Mouse (Mus musculus): ENCODE results near the gene Slc35b4.

The Slc35b4 gene

DNA sequence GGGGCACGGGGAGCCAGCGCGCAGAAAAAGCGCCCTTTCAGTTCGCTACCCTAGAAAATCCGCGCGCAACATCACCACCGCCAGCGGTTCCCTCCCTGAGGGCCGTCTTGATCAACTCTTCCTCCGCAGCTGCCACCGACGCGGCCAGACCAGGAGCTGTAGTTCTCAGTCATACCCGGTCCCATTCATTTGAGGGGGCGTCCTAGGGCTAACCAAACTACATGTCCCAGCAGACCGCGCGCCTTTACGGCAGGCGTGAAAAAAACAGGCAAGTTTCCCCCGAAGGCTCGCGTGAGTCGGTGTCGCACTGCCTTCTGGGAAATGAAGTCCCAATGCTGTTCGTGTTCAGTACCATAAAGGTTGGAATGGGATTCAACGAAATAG lies at the start of gene Slc35b4:
Slc35b4 (minus strand) TSS at position 248 of the 384 bp plus-strand sequence.
- peak; percentile 94 for DNase-seq (ENCODE audit: extremely low read depth, low read depth)

- no peak for DNase-seq (ENCODE audit: extremely low read depth, low read depth)
Measured at GRCm38 (mm10) chr6:34225004-34225599, 48.2 kb upstream of the Slc35b4 start.

- DNase-seq (ENCODE audit: extremely low read depth, low read depth) = no peak
Measured at GRCm38 (mm10) chr6:34216450-34217319, 39.8 kb upstream of the Slc35b4 start.

DNA sequence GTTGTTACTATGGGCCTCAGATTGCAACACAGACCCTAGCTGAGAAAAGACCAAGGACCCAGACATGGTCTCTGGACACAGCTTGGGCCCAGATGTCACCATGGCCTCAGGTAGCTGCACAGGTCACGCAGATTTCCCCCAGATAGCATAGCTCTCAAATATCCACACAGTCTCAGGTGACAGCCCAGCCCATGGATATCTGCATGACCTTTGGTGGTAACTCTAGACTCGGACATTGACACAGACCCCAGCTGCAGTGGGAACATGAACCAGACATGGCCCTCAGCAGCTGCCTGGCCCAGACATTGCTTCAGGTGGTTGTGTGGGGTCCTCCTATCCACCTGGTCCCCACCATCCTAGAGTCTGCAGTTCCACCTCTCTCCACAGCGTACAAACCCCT lies 28.8 kb upstream of the Slc35b4 start:
- no peak for DNase-seq (ENCODE audit: extremely low read depth, low read depth)

- no peak for DNase-seq (ENCODE audit: extremely low read depth, low read depth)
Measured at GRCm38 (mm10) chr6:34204971-34205572, 28.2 kb upstream of the Slc35b4 start.

GRCm38 (mm10) chr6:34203503-34203902 lies 26.6 kb upstream of the Slc35b4 start:
- DNase-seq (ENCODE audit: extremely low read depth, low read depth) = no peak

GRCm38 (mm10) chr6:34194981-34195380 lies 18.1 kb upstream of the Slc35b4 start:
- no peak for DNase-seq (ENCODE audit: extremely low read depth, low read depth)

DNA sequence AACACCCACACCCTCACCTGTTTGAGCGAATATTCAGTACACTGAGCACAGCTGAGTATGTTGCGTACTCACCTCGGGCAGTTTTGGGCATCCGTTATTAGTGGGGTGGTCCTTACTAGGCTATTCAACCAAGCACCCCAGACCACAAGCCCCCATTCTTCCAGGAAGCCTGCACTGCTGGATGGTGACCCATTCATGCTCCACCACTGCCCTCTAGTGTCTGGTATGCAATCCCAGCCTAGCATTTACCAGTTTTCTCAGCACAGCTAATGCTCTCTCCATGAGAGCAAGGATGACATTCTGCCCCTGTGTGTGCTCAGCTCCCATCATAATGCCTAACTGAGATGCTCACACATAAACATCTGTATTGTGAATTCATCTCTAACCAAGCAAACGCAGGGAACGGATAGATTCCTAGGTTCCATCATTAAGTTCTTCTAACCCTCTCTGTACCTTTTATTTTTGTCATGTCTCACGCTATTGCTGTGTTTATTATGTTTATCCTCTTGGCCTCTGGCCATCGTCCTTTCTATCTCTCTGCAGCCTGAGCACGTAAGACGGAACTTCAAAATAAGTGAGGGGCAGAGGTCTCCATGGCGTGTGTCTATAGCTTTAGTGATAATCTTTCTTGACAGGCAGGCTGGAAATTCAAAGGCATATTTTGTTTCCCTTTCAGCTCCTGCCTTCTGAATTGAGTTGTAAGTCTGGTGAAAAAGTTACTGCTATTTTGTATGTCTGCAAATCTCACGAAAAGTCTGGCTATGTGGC lies 17.0 kb upstream of the Slc35b4 start:
- DNase-seq (ENCODE audit: extremely low read depth, low read depth) = peak; percentile 16

GRCm38 (mm10) chr6:34191401-34191800 lies 14.5 kb upstream of the Slc35b4 start:
- no peak for DNase-seq (ENCODE audit: extremely low read depth, low read depth)

GRCm38 (mm10) chr6:34189494-34189893 lies 12.6 kb upstream of the Slc35b4 start:
- DNase-seq (ENCODE audit: extremely low read depth, low read depth) = peak; percentile 54

GRCm38 (mm10) chr6:34187986-34188599 lies 11.2 kb upstream of the Slc35b4 start:
- no peak for DNase-seq (ENCODE audit: extremely low read depth, low read depth)

GRCm38 (mm10) chr6:34187273-34187863 lies 10.5 kb upstream of the Slc35b4 start:
- no peak for DNase-seq (ENCODE audit: extremely low read depth, low read depth)

DNA sequence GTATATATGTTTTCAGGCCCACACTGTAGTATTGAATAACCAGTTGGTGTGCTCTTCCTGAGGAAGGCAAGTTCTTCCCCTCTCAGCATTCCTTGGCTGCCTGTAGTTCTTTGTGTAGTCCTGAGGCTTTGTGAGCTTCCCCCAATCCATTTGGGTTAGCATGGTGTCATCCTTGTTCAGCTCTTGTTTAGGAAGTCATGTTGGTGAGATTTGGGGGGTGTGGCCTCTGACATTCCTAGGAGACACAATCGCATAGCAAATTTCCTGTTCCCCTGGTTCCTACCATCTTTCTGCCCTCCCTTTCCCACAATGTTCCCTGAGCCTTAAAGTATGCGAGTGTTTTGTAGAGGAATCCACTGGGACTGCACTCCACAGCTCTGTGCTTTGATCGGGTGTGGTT lies 6.4 kb upstream of the Slc35b4 start:
- DNase-seq (ENCODE audit: extremely low read depth, low read depth) = no peak

DNA sequence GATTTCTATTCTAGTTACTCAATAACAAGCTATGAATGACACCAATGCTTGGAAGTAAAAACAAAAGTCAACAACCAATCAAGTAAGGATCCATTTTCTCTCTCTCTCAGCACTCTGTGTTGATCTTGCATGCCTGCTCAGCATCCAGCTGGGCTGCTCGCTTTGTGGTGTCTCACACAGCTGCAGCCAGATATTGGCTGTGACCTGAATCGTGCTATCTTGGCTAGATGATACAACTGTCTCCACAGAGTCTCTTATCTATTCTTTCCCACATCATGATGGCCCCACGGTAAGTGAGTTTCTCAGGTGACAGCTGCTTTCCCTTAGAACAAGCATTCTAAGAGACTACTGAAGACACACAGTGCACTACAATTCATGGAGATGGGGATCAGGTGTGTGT lies 5.0 kb upstream of the Slc35b4 start:
- no peak for DNase-seq (ENCODE audit: extremely low read depth, low read depth)

GRCm38 (mm10) chr6:34179911-34180310 lies 3.0 kb upstream of the Slc35b4 start:
- DNase-seq (ENCODE audit: extremely low read depth, low read depth) = no peak

- DNase-seq (ENCODE audit: extremely low read depth, low read depth) = no peak
Measured at GRCm38 (mm10) chr6:34179007-34179406, 2.1 kb upstream of the Slc35b4 start.

DNA sequence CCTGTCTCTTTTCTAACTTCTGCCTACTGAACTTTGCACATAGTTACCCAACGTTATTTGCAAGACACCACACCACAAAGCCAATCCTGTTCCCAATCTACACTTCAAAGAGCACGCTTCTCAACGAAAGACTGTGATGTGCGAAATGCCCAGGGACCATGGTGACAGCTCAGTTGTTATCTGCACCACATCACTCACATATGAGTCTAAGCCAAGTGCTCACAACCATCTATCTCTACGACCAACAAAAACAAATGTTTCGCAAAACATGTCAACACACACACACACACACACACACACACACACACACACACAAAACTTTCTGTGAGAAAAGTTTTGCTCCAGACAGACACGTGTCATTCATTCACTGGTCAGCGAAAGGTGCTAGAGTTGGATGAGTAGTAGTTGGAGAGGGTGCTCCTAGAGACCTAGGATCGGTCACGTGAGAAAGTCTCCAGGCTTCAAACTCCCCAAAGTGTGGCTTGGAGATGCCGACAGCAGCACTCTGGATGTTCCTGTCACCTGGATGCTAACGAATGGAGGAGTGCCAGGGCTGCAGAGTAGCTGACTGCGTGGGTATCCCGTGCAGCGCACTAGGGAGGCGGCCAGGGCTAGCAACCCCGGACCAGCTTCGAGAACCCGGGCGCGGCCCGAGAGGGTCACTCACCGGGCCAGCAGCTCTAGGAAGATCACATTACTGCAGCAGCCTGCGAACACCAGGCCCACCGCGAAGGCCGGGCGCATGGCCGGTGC lies 624 bp downstream of the Slc35b4 start:
- no peak for DNase-seq (ENCODE audit: extremely low read depth, low read depth)

- no peak for DNase-seq (ENCODE audit: extremely low read depth, low read depth)
Measured at GRCm38 (mm10) chr6:34174715-34175114, 2.2 kb downstream of the Slc35b4 start.

DNA sequence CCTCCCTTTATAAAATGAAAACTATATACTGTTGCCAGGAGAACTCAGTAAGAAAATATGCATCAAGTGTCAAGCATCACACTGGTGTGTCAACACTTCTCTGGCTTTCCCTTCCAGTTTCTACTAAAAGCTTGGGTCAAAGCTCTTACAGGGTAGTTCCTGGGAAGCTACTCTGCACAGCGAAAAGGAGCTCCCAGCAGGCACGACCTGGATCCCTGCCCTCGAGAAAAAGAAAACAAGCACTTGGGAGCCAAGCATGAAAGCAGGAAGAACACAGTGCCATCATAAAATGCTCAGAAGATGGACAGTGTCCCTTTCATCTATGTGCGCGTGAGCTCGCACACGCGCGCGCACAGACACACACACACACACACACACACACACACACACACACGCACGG lies 3.7 kb downstream of the Slc35b4 start:
- DNase-seq (ENCODE audit: extremely low read depth, low read depth) = no peak

All from MEL-GATA-1-ER (cell line).